Mouse (Mus musculus) heart, embryonic 11.5 days (tissue): ENCODE measurements around the gene Lsp1. TPM values are rescaled to one million over a fixed set of nuclear protein-coding genes. Genes with fewer than 3 reads are reported as not detected.

ENCODE experiments used
- ATAC-seq: fragments of 200-750 bp; cut with Nextera tagmentation; replicated peaks from 2 replicates; pipeline ENCODE4 v1.8.0; 2017; ENCODE audit warnings: moderate library complexity; ENCODE audit not compliant: insufficient number of reproducible peaks, low FRiP score, low TSS enrichment
- H3K27ac ChIP-seq: fragments of 300-500 bp; sonication (generic); 2 replicates; pipeline ENCODE4 v1.5.1; 2014; ENCODE audit warnings: mild to moderate bottlenecking, low read depth, low read length
- H3K27me3 ChIP-seq: fragments of 300-500 bp; sonication (generic); 2 replicates; pipeline ENCODE4 v1.6.1; 2014; ENCODE audit warnings: mild to moderate bottlenecking, low read length, mixed read lengths; ENCODE audit not compliant: control insufficient read depth, insufficient read depth
- H3K36me3 ChIP-seq: fragments of 300-500 bp; sonication (generic); 2 replicates; pipeline ENCODE4 v1.6.1; 2014; ENCODE audit warnings: mild to moderate bottlenecking, low read length, moderate library complexity, mixed read lengths; ENCODE audit not compliant: control insufficient read depth, insufficient read depth
- H3K4me1 ChIP-seq: fragments of 300-500 bp; sonication (generic); 2 replicates; pipeline ENCODE4 v1.6.1; 2014; ENCODE audit warnings: low read length; ENCODE audit not compliant: control insufficient read depth, insufficient read depth
- H3K4me2 ChIP-seq: fragments of 300-500 bp; sonication (generic); 2 replicates; pipeline ENCODE4 v1.6.1; 2014; ENCODE audit warnings: mild to moderate bottlenecking, moderate library complexity
- H3K4me3 ChIP-seq: fragments of 300-500 bp; sonication (generic); 2 replicates; pipeline ENCODE4 v1.5.1; 2014; ENCODE audit warnings: low read depth, low read length
- H3K9ac ChIP-seq: fragments of 300-500 bp; sonication (generic); 2 replicates; pipeline ENCODE4 v1.6.1; 2014; ENCODE audit warnings: mild to moderate bottlenecking, low read depth, low read length, moderate library complexity
- H3K9me3 ChIP-seq: fragments of 300-500 bp; sonication (generic); replicated peaks from 2 replicates; pipeline ENCODE4 v1.6.1; 2016; ENCODE audit warnings: low read length; ENCODE audit not compliant: control insufficient read depth
- WGBS: fragments of 180-500 bp; shearing (Covaris S2); extraction: QIAGEN DNeasy Blood & Tissue Kit; methylation state at CpG from one replicate; pipeline ENCODE4 v1.1.7; 2014; ENCODE audit not compliant: insufficient replicate concordance; 5-methylcytosine and 5-hydroxymethylcytosine counted together
- polyA plus RNA-seq: library from polyadenylated mRNA; unstranded; fragments of >200 nt; fragmentation: Nextera tagmentation; extraction: Ambion mirVana; gene quantifications from 2 replicates; pipeline ENCODE4 v1.2.1, GENCODE M21; 2014

The Lsp1 gene
- polyA plus RNA-seq, 1 experiment from 2014 or later: 32.1 TPM

DNA sequence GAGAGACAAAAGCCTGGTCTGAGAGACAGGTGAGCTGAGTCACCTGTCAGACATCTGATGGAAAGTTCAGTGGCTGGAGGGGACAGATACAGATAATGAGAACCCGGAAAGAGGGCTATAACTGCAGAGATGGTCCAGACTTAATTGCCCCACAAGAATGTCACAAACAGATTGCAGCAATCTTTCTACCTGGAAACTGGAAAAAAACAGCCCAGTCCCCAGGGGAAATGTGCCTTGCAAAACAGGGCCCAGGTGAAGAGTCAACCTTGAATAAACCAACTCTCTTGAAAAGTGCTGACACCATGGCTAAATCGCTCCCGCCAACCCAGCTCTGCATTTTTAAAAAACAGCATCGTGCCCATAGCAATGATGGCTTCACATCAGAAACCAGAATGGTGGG, 59.7 kb downstream of the Lsp1 start:
- no peak for ATAC-seq
- H3K36me3 ChIP-seq: no peaks in the 10 kb centered on the region
- peak overlapping the region; percentile 35; the same call in 1 of the 2 replicates for H3K27ac ChIP-seq
- no peak overlapping the region for H3K4me2 ChIP-seq
- no peaks in the 10 kb centered on the region for H3K9me3 ChIP-seq
- no peak overlapping the region for H3K9ac ChIP-seq
- peaks cover 61% of the 10 kb centered on the region for H3K4me1 ChIP-seq
- H3K4me3 ChIP-seq: no peak overlapping the region
- no peaks in the 10 kb centered on the region for H3K27me3 ChIP-seq
- WGBS: 82% methylated on average over 4 of the region's 4 CpGs

DNA sequence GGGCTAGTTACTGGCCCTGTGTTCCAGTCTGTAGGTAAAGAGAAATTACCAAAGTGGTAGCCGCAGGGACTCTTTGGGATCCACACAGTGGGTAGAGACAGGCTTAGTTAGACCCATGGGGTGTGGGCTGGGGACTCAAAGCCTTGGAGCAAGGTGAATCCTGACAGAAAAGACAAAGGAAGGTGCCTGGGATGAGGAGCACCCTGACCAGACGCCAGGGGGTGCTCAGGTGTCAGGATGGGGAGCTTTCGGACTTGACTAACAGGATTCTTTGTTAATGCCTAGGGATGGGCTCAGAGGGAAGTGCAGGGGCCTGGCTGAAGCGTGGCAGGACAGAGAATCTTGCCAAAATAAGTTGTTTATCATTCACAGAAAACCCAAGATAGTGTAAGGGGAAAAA, 61.7 kb downstream of the Lsp1 start:
- no peak for ATAC-seq
- 23% methylated on average over 4 of the region's 4 CpGs for WGBS
- peak overlapping the region; percentile 93 for H3K27ac ChIP-seq
- H3K4me2 ChIP-seq: no peak overlapping the region
- no peak overlapping the region for H3K9ac ChIP-seq
- H3K4me1 ChIP-seq: peaks cover 54% of the 10 kb centered on the region
- H3K9me3 ChIP-seq: no peaks in the 10 kb centered on the region
- H3K4me3 ChIP-seq: no peak overlapping the region
- no peaks in the 10 kb centered on the region for H3K36me3 ChIP-seq
- no peaks in the 10 kb centered on the region for H3K27me3 ChIP-seq

DNA sequence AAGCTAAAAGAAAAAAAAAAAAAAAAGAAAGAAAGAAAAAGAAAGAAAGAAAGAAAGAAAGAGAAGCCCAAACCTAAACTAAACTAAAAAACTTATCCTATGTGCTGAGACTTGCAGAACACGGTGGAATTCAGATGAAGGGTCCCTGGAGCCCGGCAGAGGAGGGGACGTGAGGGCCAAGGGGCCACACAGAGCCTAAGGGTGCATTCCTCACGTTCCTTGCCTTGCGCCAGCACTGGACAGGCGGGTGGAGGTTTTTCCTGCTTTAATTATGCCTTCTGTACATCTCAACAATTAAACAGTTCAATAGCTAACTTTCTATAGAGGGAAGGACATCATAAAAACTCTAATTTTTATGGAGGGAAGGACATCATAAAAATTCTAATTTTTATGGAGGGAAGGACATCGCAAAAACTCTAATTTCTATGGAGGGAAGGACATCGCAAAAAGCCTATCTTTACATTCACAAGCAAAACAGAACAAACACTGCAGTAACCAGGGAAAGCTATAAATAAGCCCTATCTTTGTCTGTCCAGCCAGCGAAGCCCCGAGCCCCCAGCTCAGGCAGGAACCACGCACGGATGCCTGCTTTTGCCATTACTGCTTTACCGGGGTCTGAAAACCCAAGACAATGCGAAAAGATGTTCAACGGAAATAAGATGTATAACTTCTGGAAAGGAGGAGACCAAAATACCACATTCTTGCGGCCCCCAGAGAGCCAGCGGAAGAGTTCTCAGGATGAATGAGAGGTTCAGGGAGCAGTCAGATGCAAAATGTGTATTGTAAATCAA, 62.8 kb downstream of the Lsp1 start:
- Histone ChIP-seq H3K27me3 (no peaks in the 10 kb centered on the region), H3K4me3 (no peak overlapping the region), H3K4me2 (peak overlapping the region; percentile 14; the same call in 1 of the 2 replicates), H3K27ac (peak overlapping the region; percentile 93), H3K36me3 (no peaks in the 10 kb centered on the region), H3K4me1 (peaks cover 47% of the 10 kb centered on the region), H3K9me3 (no peaks in the 10 kb centered on the region), H3K9ac (peak overlapping the region; percentile 28)
- no peak for ATAC-seq
- WGBS: 25% methylated on average over 17 of the region's 17 CpGs

DNA sequence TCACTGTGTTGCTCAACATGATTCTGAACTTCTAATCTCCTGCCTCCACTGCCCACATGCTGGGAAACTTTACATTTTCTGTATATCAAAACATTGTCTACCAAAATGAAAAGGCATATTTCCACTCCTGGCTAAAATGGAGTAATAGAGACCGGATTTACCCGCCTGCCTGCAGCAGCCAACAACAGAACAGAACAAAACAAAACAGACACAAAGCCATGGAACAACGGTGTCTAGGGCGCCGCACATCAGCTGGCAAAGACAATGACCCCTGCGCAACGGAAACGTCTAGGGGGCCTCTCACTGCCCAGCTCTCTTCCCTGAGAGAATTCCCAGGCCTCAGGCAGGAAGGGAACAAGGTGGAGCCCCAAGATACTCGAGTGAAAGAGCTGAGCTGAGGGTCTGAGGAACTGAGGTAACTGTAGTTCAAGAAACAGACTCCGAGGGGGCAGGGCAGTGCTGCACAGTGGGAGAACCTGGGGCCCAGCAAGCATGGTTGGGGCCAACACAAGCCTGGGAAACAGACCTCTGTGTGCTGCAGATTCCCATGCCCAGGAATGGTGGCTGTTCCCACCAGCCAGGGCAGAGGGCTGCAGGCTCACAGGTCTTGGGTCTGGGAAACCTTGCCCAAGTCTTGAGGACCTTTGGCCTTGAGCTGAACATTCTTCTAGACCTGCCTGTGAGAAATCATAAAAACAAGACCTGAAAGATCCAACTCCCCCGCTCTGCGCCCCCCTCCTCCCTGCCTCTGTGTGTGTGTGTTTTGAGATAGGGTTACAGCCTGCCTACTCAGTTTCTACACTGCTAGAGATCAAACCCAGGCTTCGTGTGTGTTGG, 65.0 kb downstream of the Lsp1 start:
- H3K9ac ChIP-seq: peak overlapping the region; percentile 59

DNA sequence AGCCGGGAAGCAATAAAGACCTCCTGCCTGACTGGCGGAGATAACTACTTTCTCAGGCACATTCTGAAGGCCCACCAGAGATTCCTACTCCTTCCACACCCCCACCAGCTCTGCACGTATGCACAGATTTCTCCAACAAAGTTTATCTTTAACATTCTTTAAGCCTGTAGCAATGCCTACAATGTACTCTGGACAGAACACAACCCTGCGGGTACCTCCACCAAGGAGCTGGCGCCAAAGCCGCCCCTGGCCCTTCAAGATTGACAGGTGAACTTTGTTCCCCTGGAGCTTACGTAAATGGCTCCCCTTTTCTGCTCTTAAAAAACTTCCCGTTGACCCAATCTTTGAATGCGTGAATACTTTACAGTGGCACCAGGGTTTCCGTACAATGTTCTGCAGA, 68.7 kb downstream of the Lsp1 start:
- no peak overlapping the region for H3K4me2 ChIP-seq
- no peaks in the 10 kb centered on the region for H3K27me3 ChIP-seq
- no peaks in the 10 kb centered on the region for H3K9me3 ChIP-seq
- no peak overlapping the region for H3K9ac ChIP-seq
- no peak overlapping the region for H3K4me3 ChIP-seq
- H3K27ac ChIP-seq: peak overlapping the region; percentile 78
- H3K36me3 ChIP-seq: no peaks in the 10 kb centered on the region
- no peak for ATAC-seq
- WGBS: 31% methylated on average over 10 of the region's 10 CpGs
- peaks cover 55% of the 10 kb centered on the region for H3K4me1 ChIP-seq

More for the DNA sequence above, 65.0 kb downstream of the Lsp1 start:
- H3K27me3 ChIP-seq: no peaks in the 10 kb centered on the region
- H3K4me3 ChIP-seq: no peak overlapping the region
- peaks cover 53% of the 10 kb centered on the region for H3K4me1 ChIP-seq
- peak overlapping the region; percentile 2; the same call in 1 of the 2 replicates for H3K4me2 ChIP-seq
- WGBS: 37% methylated on average over 13 of the region's 13 CpGs
- peak; percentile 57 for ATAC-seq
- H3K36me3 ChIP-seq: no peaks in the 10 kb centered on the region
- H3K27ac ChIP-seq: peak overlapping the region; percentile 93
- H3K9me3 ChIP-seq: no peaks in the 10 kb centered on the region

DNA sequence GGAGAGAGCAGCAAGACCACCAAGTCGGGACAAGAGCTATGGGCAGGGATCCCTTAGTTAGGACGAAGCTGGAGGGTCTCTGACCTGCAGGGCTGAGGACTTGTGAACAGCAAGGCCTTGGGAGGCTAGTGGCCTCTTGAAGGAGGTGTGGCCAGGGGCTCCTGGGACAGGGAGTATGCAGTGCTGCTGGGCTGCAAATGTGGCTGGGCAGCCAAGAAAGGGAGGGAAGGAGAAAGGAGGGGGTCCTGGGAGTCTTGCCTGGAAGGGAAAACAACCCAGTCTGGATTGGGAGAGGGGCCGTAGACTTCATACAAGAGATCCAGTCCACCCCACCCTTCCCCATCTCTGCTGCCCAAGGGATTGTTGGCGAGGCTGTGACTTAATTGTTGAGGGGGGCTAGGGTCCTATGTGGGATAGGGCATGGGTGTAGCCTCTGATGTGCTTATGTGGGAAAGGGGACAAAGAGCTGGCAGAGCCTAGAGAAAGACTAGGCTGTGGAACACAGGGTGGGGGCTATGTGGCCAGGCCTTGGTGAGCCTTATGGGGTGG, 71.4 kb downstream of the Lsp1 start:
- Histone ChIP-seq H3K4me3 (no peak overlapping the region), H3K9me3 (no peaks in the 10 kb centered on the region), H3K36me3 (no peaks in the 10 kb centered on the region; the same call in 1 of the 2 replicates), H3K4me1 (peaks cover 40% of the 10 kb centered on the region), H3K4me2 (peak overlapping the region; percentile 62; the same call in 1 of the 2 replicates), H3K9ac (0 out of 2 replicates have a peak overlapping the region, but pooled peaks have one; percentile 5), H3K27ac (peak overlapping the region; percentile 82), H3K27me3 (no peaks in the 10 kb centered on the region)
- 83% methylated on average over 4 of the region's 4 CpGs for WGBS
- ATAC-seq: no peak

DNA sequence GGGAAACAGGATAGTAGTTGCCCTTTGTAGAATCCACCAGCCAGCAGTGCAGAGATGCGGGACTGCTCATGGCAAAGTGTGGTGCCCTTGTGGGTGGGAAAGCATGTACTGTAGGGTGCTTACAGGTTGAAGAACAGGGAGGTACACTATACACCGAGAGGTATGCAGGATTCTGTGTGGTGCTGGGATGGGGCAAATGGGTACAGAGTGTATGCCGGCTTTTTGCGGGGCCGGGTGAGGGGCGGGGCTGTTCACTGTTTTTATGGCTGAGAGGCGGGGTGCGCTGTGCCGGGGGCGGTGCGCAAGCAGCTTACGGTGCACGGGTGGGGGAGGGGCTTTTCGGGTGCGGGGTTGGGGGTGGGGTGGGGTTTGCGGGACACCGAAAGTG, 72.1 kb downstream of the Lsp1 start, which contains the start of gene Mrpl23:
TSS of gene Mrpl23 (plus strand) at position 16 of the 388 bp plus-strand sequence.
- H3K9me3 ChIP-seq: no peaks in the 10 kb centered on the region
- H3K4me2 ChIP-seq: peak within 1 kb of the TSS; percentile 62
- H3K4me1 ChIP-seq: peaks cover 43% of the 10 kb centered on the region
- peak within 1 kb of the TSS; percentile 49 for H3K4me3 ChIP-seq
- no peaks in the 10 kb centered on the region; the same call in 1 of the 2 replicates for H3K36me3 ChIP-seq
- peak within 1 kb of the TSS; percentile 82 for H3K27ac ChIP-seq
- peak; percentile 33; the same call in 1 of the 2 replicates for ATAC-seq
- peak within 1 kb of the TSS; percentile 72 for H3K9ac ChIP-seq
- H3K27me3 ChIP-seq: no peaks in the 10 kb centered on the region
- WGBS: 9% methylated on average over 17 of the region's 17 CpGs
